Mouse (Mus musculus) cortical plate, adult 2 months (tissue): ENCODE measurements around the gene Col4a3.

Experiments
- CTCF ChIP-seq: fragments of 200-500 bp; IDR thresholded peaks from 2 replicates; pipeline ENCODE4 v1.5.1; 2011; ENCODE audit warnings: mild to moderate bottlenecking, control low read depth, low read length; ENCODE audit not compliant: insufficient read depth; ENCODE audit errors: extremely low read depth
- POLR2A ChIP-seq: fragments of 200-500 bp; IDR thresholded peaks from 2 replicates; pipeline ENCODE4 v1.6.1; 2011; ENCODE audit warnings: mild to moderate bottlenecking, low read length, control low read depth; ENCODE audit not compliant: insufficient read depth; ENCODE audit errors: extremely low read depth

DNA sequence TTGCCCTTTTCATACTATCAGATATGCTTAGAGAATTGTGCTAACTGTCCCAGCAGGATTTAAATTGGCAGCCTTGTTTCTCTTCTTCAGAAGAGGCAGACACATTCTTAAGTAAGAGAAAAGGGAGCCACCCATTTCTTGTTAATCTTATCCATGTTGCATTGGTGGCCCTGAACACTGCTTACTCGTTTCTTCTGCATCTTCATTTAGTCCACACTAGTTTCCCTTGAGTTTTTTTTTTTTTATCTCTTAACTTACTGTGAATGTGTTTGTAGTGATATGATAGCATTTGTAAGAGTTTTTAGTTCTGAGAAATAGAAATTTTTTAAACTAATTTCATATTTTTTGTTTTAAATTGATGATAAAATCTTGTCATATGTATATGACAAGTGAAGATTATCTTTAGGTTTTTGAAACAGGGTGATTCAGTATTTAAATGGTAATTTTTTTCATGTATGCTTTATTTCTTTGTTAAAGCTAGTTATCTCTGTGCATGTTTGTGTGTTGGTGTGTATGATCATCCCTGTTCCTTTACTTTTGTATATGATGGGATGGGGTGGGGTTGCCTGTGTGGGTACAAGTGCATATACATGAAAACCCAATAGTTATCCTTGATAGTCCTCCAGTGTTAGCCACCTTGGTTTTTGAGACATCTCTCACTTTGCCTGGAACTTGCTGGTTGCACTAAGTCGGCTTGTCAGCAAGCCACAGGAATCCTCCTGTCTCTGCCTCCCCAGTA lies 161.2 kb downstream of the Col4a3 start:
- TF ChIP-seq CTCF (no peak), POLR2A (no peak)
